Mouse (Mus musculus) NIH3T3 (cell line): ENCODE results near the gene Hist1h2ag.
"Not testable (repeated sequence)": the region's sequence is repeated elsewhere in the genome, so short reads cannot be mapped to it uniquely, and the experiment has no call there.

ENCODE experiments used
- DNase-seq: peaks from one replicate; pipeline ENCODE4 v3.0.0-alpha.2; 2012; ENCODE audit warnings: low read depth

Gene Hist1h2ag

GRCm38 (mm10) chr13:22042568-22043502 is at the start of gene Hist1h2ag, which contains the start of gene Hist1h2bj:
Gene Hist1h2ag (minus strand): TSS chr13:22042944.
Gene Hist1h2bj (plus strand): TSS chr13:22043214.
- DNase-seq: peak; percentile 96

GRCm38 (mm10) chr13:22084140-22084539 is 41.4 kb upstream of the Hist1h2ag start, which contains the start of gene Vmn1r188:
Gene Vmn1r188 (plus strand): TSS chr13:22084440.
- not testable (repeated sequence) for DNase-seq

GRCm38 (mm10) chr13:22063468-22063867 is 20.7 kb upstream of the Hist1h2ag start:
- no peak for DNase-seq

- DNase-seq: no peak
Measured at GRCm38 (mm10) chr13:22061422-22061821, 18.7 kb upstream of the Hist1h2ag start.

- no peak for DNase-seq
Measured at GRCm38 (mm10) chr13:22053754-22054153, 11.0 kb upstream of the Hist1h2ag start.

GRCm38 (mm10) chr13:22051523-22051859 is 8.7 kb upstream of the Hist1h2ag start:
- no peak for DNase-seq

- peak; percentile 89 for DNase-seq
Measured at GRCm38 (mm10) chr13:22050591-22051522, 8.1 kb upstream of the Hist1h2ag start.

GRCm38 (mm10) chr13:22049737-22050440 is 7.1 kb upstream of the Hist1h2ag start:
- peak; percentile 47 for DNase-seq

GRCm38 (mm10) chr13:22049041-22049440 is 6.3 kb upstream of the Hist1h2ag start:
- DNase-seq: no peak

- no peak for DNase-seq
Measured at GRCm38 (mm10) chr13:22045311-22045710, 2.6 kb upstream of the Hist1h2ag start.

- no peak for DNase-seq
Measured at GRCm38 (mm10) chr13:22044432-22045155, 1.9 kb upstream of the Hist1h2ag start.

- DNase-seq: peak; percentile 81
Measured at GRCm38 (mm10) chr13:22043503-22044431, 1.0 kb upstream of the Hist1h2ag start.

- peak; percentile 21 for DNase-seq
Measured at GRCm38 (mm10) chr13:22041651-22042567, 835 bp downstream of the Hist1h2ag start.

GRCm38 (mm10) chr13:22041142-22041536 is 1.6 kb downstream of the Hist1h2ag start, which contains the start of gene Hist1h4i:
Gene Hist1h4i (minus strand): TSS chr13:22041362.
- peak; percentile 96 for DNase-seq

GRCm38 (mm10) chr13:22040464-22041141 is 2.1 kb downstream of the Hist1h2ag start:
- peak; percentile 44 for DNase-seq

- DNase-seq: no peak
Measured at GRCm38 (mm10) chr13:22039951-22040463, 2.7 kb downstream of the Hist1h2ag start.

GRCm38 (mm10) chr13:22039364-22039763 is 3.4 kb downstream of the Hist1h2ag start:
- DNase-seq: no peak

- DNase-seq: no peak
Measured at GRCm38 (mm10) chr13:22037415-22037814, 5.3 kb downstream of the Hist1h2ag start.
